Mouse (Mus musculus) lung, adult 2 months (tissue): Measurements from ENCODE around the gene Gm38100. TPM values are rescaled to one million over a fixed set of nuclear protein-coding genes. Genes with fewer than 3 reads are reported as not detected.
A peak's percentile ranks its signal among the peaks of the same experiment; 100 is the strongest.

ENCODE experiments used
- DNase-seq: peaks from one replicate; pipeline ENCODE4 v3.0.0; 2022
- H3K4me1 ChIP-seq: fragments of 200-500 bp; 2 replicates; pipeline ENCODE4 v1.6.1; 2011; ENCODE audit warnings: low read length; ENCODE audit not compliant: control insufficient read depth, insufficient read depth
- H3K4me3 ChIP-seq: fragments of 200-500 bp; replicated peaks from 2 replicates; pipeline ENCODE3; 2011; ENCODE audit warnings: low read depth, mild to moderate bottlenecking, control low read depth, low read length; ENCODE audit errors: extremely low read depth
- CTCF ChIP-seq: fragments of 200-500 bp; IDR thresholded peaks from 2 replicates; pipeline ENCODE4 v1.5.1; 2011; ENCODE audit warnings: mild to moderate bottlenecking, low read length, control low read depth; ENCODE audit not compliant: insufficient read depth
- POLR2A ChIP-seq: fragments of 200-500 bp; IDR thresholded peaks from 2 replicates; pipeline ENCODE4 v1.6.1; 2011; ENCODE audit warnings: low read depth, mild to moderate bottlenecking, control low read depth, low read length, borderline replicate concordance; ENCODE audit errors: extremely low read depth
- WGBS: fragments of 180-500 bp; shearing (Covaris S2); methylation state at CpG from one replicate; pipeline ENCODE4 v1.1.7; 2018; 5-methylcytosine and 5-hydroxymethylcytosine counted together
- polyA plus RNA-seq: library from polyadenylated mRNA; depleted of rRNA; stranded (reverse); fragments of >200 nt; gene quantifications from 2 replicates; pipeline ENCODE4 v1.2.3, GENCODE M21; 2012; rRNA removed

Gm38100 gene
- polyA plus RNA-seq, result not detected in 2 replicates

GRCm38 (mm10) chr1:175920029-175920428, at the start of gene Gm38100:
Gene Gm38100, plus strand, starts transcription at chr1:175920329.
- H3K4me3 ChIP-seq, result no peak within 1 kb of the TSS
- WGBS, result 84% methylated on average over 9 of the region's 9 CpGs
- DNase-seq, result no peak
- no peaks in the 10 kb centered on the region for H3K4me1 ChIP-seq
- no peak for TF ChIP-seq POLR2A
- TF ChIP-seq CTCF, result no peak

GRCm38 (mm10) chr1:175870716-175871115, 49.4 kb upstream of the Gm38100 start:
- no peak overlapping the region for H3K4me3 ChIP-seq
- no peak for DNase-seq
- 69% methylated on average over 3 of the region's 3 CpGs for WGBS
- TF ChIP-seq CTCF (no peak), POLR2A (no peak)
- no peaks in the 10 kb centered on the region for H3K4me1 ChIP-seq

GRCm38 (mm10) chr1:175872028-175872816, 47.9 kb upstream of the Gm38100 start:
- no peak for DNase-seq
- no peak for TF ChIP-seq POLR2A
- no peak for TF ChIP-seq CTCF
- 71% methylated on average over 6 of the region's 6 CpGs for WGBS
- Histone ChIP-seq H3K4me3 (no peak overlapping the region), H3K4me1 (no peaks in the 10 kb centered on the region)

- peak; percentile 93 for DNase-seq
- WGBS, result under 1% methylated on average over 66 of the region's 66 CpGs
- peak within 1 kb of the TSS; percentile 99 for H3K4me3 ChIP-seq
- peaks cover 3% of the 10 kb centered on the region for H3K4me1 ChIP-seq
- no peak for TF ChIP-seq POLR2A
Measured at GRCm38 (mm10) chr1:175880453-175881296, 39.5 kb upstream of the Gm38100 start, which contains the start of gene Exo1. Gene Exo1, plus strand, starts transcription at chr1:175880581.

- TF ChIP-seq CTCF (no peak), POLR2A (no peak)
- WGBS, result 40% methylated on average over 3 of the region's 3 CpGs
- peaks cover 3% of the 10 kb centered on the region for H3K4me1 ChIP-seq
- no peak overlapping the region for H3K4me3 ChIP-seq
- DNase-seq, result no peak
Measured at GRCm38 (mm10) chr1:175883398-175883797, 36.7 kb upstream of the Gm38100 start.

GRCm38 (mm10) chr1:175893263-175893662, 26.9 kb upstream of the Gm38100 start:
- TF ChIP-seq POLR2A (no peak), CTCF (no peak)
- H3K4me3 ChIP-seq, result no peak overlapping the region
- 73% methylated on average over 6 of the region's 6 CpGs for WGBS
- no peaks in the 10 kb centered on the region for H3K4me1 ChIP-seq
- no peak for DNase-seq

GRCm38 (mm10) chr1:175893726-175894125, 26.4 kb upstream of the Gm38100 start:
- DNase-seq, result peak; percentile 19
- TF ChIP-seq CTCF (no peak), POLR2A (no peak)
- 72% methylated on average over 12 of the region's 12 CpGs for WGBS
- Histone ChIP-seq H3K4me1 (no peaks in the 10 kb centered on the region), H3K4me3 (no peak overlapping the region)

GRCm38 (mm10) chr1:175911207-175911606, 8.9 kb upstream of the Gm38100 start:
- no peak overlapping the region for H3K4me3 ChIP-seq
- DNase-seq, result no peak
- no peaks in the 10 kb centered on the region for H3K4me1 ChIP-seq
- TF ChIP-seq CTCF, result no peak
- TF ChIP-seq POLR2A, result no peak
- WGBS, result 92% methylated on average over 2 of the region's 2 CpGs

- no peaks in the 10 kb centered on the region for H3K4me1 ChIP-seq
- no peak for TF ChIP-seq POLR2A
- TF ChIP-seq CTCF, result no peak
- 90% methylated on average over 3 of the region's 3 CpGs for WGBS
- no peak overlapping the region for H3K4me3 ChIP-seq
- DNase-seq, result no peak
Measured at GRCm38 (mm10) chr1:175912038-175912437, 8.1 kb upstream of the Gm38100 start.
